Mouse (Mus musculus) stomach, embryonic 14.5 days (tissue): ENCODE measurements around the gene Entpd7. TPM values are rescaled to one million over a fixed set of nuclear protein-coding genes. Genes with fewer than 3 reads are reported as not detected.

ENCODE experiments used
- ATAC-seq: fragments of 200-750 bp; cut with Nextera tagmentation; 2 replicates; pipeline ENCODE4 v1.8.0; 2017; ENCODE audit warnings: low read depth, moderate TSS enrichment; ENCODE audit not compliant: insufficient number of reproducible peaks, insufficient read depth, low FRiP score
- H3K27ac ChIP-seq: fragments of 300-500 bp; sonication (generic); 2 replicates; pipeline ENCODE4 v1.5.1; 2014; ENCODE audit warnings: mild to moderate bottlenecking, low read length, moderate library complexity, mixed read lengths
- H3K27me3 ChIP-seq: fragments of 300-500 bp; sonication (generic); 2 replicates; pipeline ENCODE4 v1.6.1; 2014; ENCODE audit warnings: low read length, control low read depth, mixed read lengths; ENCODE audit not compliant: control insufficient read depth, insufficient read depth
- H3K36me3 ChIP-seq: fragments of 300-500 bp; sonication (generic); 2 replicates; pipeline ENCODE4 v1.6.1; 2014; ENCODE audit warnings: mild to moderate bottlenecking, control low read depth, low read length, moderate library complexity, mixed read lengths; ENCODE audit not compliant: control insufficient read depth, insufficient read depth
- H3K4me1 ChIP-seq: fragments of 300-500 bp; sonication (generic); 2 replicates; pipeline ENCODE4 v1.6.1; 2014; ENCODE audit warnings: low read length, control low read depth, mixed read lengths; ENCODE audit not compliant: control insufficient read depth, insufficient read depth
- H3K4me2 ChIP-seq: fragments of 300-500 bp; sonication (generic); replicated peaks from 2 replicates; pipeline ENCODE4 v1.6.1; 2014; ENCODE audit warnings: low read depth, low read length, control low read depth
- H3K4me3 ChIP-seq: fragments of 300-500 bp; sonication (generic); 2 replicates; pipeline ENCODE4 v1.5.1; 2014; ENCODE audit warnings: low read depth, low read length, control low read depth
- H3K9ac ChIP-seq: fragments of 300-500 bp; sonication (generic); replicated peaks from 2 replicates; pipeline ENCODE4 v1.6.1; 2014; ENCODE audit warnings: low read depth, mild to moderate bottlenecking, control low read depth, low read length, moderate library complexity, mixed read lengths
- H3K9me3 ChIP-seq: fragments of 300-500 bp; sonication (generic); 2 replicates; pipeline ENCODE4 v1.6.1; 2016; ENCODE audit warnings: low read depth, low read length, control low read depth; ENCODE audit not compliant: control insufficient read depth
- WGBS: fragments of 180-500 bp; shearing (Covaris S2); extraction: QIAGEN DNeasy Blood & Tissue Kit; methylation state at CpG from one replicate; pipeline ENCODE4 v1.1.7; 2014; 5-methylcytosine and 5-hydroxymethylcytosine counted together
- polyA plus RNA-seq: library from polyadenylated mRNA; unstranded; fragments of >200 nt; fragmentation: Nextera tagmentation; extraction: Ambion mirVana; gene quantifications from 2 replicates; pipeline ENCODE4 v1.2.1, GENCODE M21; 2014

Entpd7 gene
- polyA plus RNA-seq, 1 experiment from 2014 or later, result 15.7 TPM

DNA sequence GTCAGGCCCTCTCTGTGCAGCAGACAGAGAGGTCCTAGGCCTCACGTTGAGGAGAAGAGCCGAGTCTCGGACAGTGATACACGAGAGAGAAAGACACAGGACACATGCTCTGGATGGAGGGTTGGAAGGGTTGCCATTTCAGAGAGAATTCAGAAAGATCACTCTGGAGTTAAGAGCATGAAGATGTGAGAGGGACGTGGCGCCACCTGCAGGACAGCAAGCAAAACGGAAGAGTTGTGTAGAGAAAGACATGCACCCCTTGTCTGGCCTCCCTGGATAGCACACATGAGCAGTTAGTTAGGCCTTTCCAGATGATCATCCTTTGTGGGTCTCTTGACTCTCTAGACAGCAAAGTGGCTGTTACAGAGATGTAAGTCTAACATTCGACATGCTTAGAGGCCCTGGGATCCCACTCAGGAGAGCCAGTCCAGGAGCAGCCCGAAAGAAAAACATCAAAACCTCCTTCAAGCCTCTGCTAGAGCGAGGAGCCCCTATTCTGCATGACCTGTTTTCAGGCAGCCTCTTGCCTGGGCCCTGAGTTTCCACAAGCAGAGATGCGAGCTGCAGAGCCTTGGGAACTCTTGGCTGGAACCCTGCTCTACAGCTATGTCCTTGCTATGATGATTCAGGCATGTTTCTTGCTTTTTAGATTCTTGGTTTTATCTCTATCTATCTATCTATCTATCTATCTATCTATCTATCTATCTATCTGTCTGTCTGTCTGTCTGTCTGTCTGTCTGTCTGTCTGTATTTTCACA is 33.6 kb upstream of the Entpd7 start:
- peaks cover 13% of the 10 kb centered on the region for H3K4me1 ChIP-seq
- no peak overlapping the region for H3K9ac ChIP-seq
- no peaks in the 10 kb centered on the region for H3K36me3 ChIP-seq
- H3K4me2 ChIP-seq, result no peak overlapping the region
- no peak overlapping the region for H3K4me3 ChIP-seq
- no peaks in the 10 kb centered on the region for H3K27me3 ChIP-seq
- ATAC-seq, result no peak
- H3K27ac ChIP-seq, result no peak overlapping the region
- WGBS, result 36% methylated on average over 11 of the region's 11 CpGs
- H3K9me3 ChIP-seq, result no peaks in the 10 kb centered on the region

DNA sequence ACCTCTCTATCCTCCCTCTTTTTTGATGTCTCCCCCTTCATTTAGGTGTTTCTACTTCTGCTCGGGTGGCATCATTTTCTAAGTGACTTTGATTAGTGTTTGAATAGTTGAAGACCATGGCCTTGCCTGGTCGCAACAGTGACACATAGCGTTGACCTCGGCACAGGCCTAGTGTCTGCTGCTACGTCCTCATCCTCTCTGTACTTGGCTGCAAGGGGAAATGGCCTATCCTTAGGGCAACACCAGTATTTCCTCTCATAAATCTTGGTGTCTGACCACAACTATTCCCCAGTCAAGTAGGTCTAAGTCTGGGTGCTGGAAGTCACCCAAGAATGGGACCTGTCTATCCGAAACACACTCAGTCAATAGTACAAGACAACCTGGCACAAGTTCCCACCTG is 29.8 kb upstream of the Entpd7 start:
- Histone ChIP-seq H3K4me3 (no peak overlapping the region), H3K36me3 (peaks cover 11% of the 10 kb centered on the region), H3K9me3 (no peaks in the 10 kb centered on the region), H3K4me1 (peaks cover 8% of the 10 kb centered on the region), H3K27ac (no peak overlapping the region), H3K9ac (no peak overlapping the region), H3K4me2 (no peak overlapping the region), H3K27me3 (no peaks in the 10 kb centered on the region)
- no peak for ATAC-seq
- WGBS, result 72% methylated on average over 6 of the region's 6 CpGs

DNA sequence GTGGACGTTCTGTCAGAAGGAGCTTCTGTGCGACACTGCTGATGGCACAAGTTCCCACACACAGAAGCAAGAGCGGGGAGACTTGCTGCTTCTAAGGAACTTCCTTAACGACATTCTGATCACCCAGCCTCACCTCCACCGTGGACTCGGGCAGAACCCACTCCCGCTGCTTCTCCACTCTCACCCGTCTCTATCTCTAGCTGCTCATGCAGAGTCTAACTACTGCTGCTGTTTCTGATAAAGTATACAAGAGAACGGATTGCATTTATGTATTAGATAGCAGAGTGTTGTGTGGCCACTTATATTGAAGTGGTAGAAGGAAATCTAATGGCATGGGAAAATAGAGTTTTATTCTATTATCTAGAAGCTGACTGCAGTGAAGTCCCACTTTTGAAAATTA is 28.7 kb upstream of the Entpd7 start:
- Histone ChIP-seq H3K4me1 (peaks cover 8% of the 10 kb centered on the region), H3K36me3 (peaks cover 12% of the 10 kb centered on the region), H3K27ac (no peak overlapping the region), H3K4me2 (no peak overlapping the region), H3K9me3 (no peaks in the 10 kb centered on the region), H3K27me3 (no peaks in the 10 kb centered on the region), H3K4me3 (no peak overlapping the region), H3K9ac (no peak overlapping the region)
- WGBS, result 81% methylated on average over 9 of the region's 9 CpGs
- no peak for ATAC-seq

DNA sequence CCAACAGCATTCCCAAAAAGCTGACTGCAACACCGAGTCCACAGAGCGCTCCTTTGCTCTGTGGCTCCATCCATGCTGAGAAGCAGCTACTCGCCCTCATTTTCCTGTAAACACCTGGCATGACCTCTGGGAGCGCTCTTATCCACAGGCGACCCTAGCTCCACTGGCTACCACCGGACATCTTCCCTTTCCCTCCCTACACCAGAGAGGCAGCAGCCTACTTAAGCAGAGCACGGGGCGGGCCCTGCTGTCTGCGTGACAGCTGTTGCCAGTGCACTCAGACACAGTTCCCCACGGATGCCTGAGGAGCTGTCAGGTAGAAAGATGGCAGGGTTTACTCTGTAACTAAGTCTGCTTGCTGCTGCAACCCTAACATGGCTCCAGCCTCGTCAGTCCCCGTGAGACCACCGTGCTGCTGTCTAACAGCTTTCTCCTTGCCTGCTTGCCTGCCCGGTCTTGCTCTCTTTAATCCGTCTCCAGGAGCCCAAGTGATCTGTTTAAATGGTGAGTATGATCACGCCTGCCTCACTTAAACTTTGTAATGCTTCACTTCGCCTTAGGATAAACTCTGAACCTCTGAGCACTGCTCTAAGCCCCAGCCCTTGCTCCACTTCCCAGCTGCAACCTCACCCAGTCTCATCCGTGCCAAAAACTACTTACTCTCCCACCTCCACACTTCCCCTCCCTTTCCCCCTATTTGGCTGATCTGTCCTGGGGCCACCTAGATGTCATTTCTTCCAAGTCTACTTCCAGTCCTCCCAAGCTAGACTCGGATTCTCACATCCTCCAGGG is 27.1 kb upstream of the Entpd7 start:
- Histone ChIP-seq H3K4me1 (peaks cover 8% of the 10 kb centered on the region), H3K27ac (no peak overlapping the region), H3K36me3 (peaks cover 12% of the 10 kb centered on the region), H3K27me3 (no peaks in the 10 kb centered on the region), H3K9me3 (no peaks in the 10 kb centered on the region), H3K4me2 (no peak overlapping the region), H3K4me3 (no peak overlapping the region), H3K9ac (no peak overlapping the region)
- WGBS, result 31% methylated on average over 19 of the region's 19 CpGs
- ATAC-seq, result no peak

DNA sequence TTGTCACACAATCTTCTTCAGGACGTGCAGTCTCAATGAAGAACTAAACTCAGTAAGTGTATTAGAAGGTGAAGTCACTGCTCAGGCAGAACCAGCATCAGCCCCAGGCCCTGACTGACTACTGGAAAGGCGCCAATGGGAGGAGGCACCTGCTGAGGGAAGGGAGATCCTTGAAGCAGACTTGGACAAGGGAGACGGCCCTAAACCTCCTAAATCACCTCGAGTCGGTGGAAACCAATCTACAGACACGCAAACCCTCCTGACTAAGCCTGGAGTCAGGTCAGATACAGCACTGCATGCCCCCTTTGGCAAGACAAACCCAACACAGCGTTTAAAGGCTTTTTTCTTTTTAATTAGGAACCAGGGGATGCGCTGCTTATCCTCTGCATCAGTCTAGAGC is 26.0 kb upstream of the Entpd7 start:
- H3K4me2 ChIP-seq, result no peak overlapping the region
- peaks cover 8% of the 10 kb centered on the region for H3K4me1 ChIP-seq
- no peak for ATAC-seq
- H3K27ac ChIP-seq, result no peak overlapping the region
- no peaks in the 10 kb centered on the region for H3K27me3 ChIP-seq
- no peak overlapping the region for H3K4me3 ChIP-seq
- no peaks in the 10 kb centered on the region for H3K9me3 ChIP-seq
- 76% methylated on average over 8 of the region's 8 CpGs for WGBS
- H3K9ac ChIP-seq, result no peak overlapping the region
- peaks cover 12% of the 10 kb centered on the region for H3K36me3 ChIP-seq

DNA sequence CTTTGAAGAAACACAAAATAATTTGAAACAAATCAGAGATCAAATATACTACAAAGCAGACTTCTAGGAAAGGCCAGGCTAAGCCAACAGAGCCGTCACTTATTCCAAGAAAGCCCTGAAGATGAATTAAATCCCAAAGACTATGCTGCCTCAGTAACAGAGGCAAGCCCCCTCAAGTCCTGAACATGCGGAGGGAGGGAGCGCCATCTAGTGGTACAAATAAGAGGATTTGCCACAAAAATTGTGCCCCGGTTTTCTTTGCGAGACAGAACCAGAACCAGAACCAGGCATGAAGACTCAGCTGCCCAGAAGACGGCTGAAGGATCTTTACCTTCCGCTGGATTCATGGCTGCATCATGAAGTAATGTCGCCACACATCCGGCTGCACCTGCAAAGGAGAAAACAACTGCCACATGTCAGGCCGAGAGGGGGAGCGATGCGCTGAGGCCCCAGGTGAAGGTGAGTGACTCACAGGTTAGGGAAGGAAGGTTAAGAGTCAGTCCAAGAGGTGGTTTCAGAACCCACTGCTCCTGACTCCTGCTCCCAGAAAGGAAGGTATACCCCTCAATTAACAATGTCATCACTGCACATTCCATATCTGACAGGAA is 23.9 kb upstream of the Entpd7 start:
- 55% methylated on average over 12 of the region's 12 CpGs for WGBS
- Histone ChIP-seq H3K27me3 (no peaks in the 10 kb centered on the region), H3K4me3 (no peak overlapping the region), H3K4me2 (no peak overlapping the region), H3K9ac (no peak overlapping the region), H3K27ac (no peak overlapping the region), H3K9me3 (no peaks in the 10 kb centered on the region), H3K4me1 (peaks cover 8% of the 10 kb centered on the region), H3K36me3 (peaks cover 12% of the 10 kb centered on the region)
- no peak for ATAC-seq

DNA sequence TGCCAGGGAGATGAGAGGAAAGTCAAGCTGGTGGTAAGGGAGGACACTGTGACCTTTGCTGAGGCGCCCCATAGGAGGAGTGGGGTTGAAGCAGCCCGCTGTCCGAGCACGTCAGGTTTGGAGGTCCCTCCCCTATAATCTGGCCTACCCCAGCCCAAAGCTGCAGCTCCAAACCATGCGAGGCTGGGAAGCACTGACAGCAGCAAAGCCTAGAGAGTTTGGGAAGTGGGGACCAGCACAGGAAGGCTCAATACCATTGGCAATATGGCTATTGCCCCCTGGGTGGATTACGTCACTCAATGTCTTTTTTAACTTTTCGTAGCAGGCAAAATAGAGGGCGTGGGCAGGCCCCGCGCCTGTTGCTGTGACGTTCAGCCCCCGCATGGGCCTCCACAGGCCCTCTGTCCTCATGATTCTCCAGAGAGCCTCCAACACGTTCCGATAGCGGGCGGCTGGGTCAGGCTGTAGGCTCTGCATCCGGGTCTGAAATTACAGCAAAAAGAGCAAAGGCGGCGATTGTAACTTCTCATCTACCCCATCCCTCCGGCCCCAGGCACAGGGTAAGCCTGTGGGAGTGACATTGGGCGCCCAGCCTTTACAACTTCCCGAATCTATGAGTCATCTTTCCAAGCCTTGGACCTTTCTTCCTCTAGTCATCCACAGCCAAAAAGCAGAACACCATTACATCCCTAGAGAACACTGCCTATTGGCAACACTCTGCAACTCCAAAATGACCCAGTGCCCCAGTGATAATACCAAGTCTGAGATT is 22.6 kb upstream of the Entpd7 start:
- ATAC-seq, result no peak
- Histone ChIP-seq H3K9me3 (no peaks in the 10 kb centered on the region), H3K4me2 (no peak overlapping the region), H3K9ac (no peak overlapping the region), H3K27ac (no peak overlapping the region), H3K36me3 (peaks cover 12% of the 10 kb centered on the region), H3K4me3 (no peak overlapping the region), H3K27me3 (no peaks in the 10 kb centered on the region), H3K4me1 (peaks cover 8% of the 10 kb centered on the region)
- WGBS, result 85% methylated on average over 22 of the region's 22 CpGs

DNA sequence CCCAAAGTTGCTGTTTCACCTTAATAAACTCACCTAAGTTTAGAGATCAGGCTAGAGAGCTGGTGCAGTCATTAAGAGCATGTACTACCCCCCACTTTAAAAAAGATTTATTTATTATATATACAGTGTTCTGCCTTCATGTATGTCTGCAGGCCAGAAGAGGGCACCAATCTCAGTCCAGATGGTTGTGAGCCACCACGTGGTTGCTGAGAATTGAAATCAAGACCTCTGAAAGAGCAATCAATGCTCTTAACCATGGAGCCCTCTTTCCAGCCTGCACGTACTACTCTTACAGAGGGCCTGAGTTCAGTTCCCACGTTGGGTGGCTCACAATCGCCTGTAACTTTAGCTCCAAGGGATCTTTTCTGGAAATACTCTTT is 22.1 kb upstream of the Entpd7 start:
- Histone ChIP-seq H3K36me3 (peaks cover 12% of the 10 kb centered on the region), H3K27ac (no peak overlapping the region), H3K4me2 (no peak overlapping the region), H3K27me3 (no peaks in the 10 kb centered on the region), H3K9me3 (no peaks in the 10 kb centered on the region), H3K9ac (no peak overlapping the region), H3K4me1 (peaks cover 2% of the 10 kb centered on the region), H3K4me3 (no peak overlapping the region)
- WGBS, result 63% methylated on average over 4 of the region's 4 CpGs
- ATAC-seq, result no peak
